Mouse (Mus musculus): ENCODE data around the gene Gm20388.

GRCm38 (mm10) chr8:121376116-121376950 lies 1465.7 kb downstream of the Gm20388 start:
- no peak for TF ChIP-seq CTCF (IDR thresholded peaks at IDR 0.05; ENCODE audit: low read depth, low read length)
- TF ChIP-seq POLR2A (IDR thresholded peaks at IDR 0.05; ENCODE audit: insufficient read depth, low read length): no peak
- no peak for TF ChIP-seq EP300 (IDR thresholded peaks at IDR 0.05; ENCODE audit: insufficient read depth, low read depth, low read length)

Measured in ES-Bruce4 (cell line).